Mouse (Mus musculus) midbrain, embryonic 10.5 days (tissue): ENCODE measurements around the gene Mst1r. TPM values are rescaled to one million over a fixed set of nuclear protein-coding genes. Genes with fewer than 3 reads are reported as not detected.

ENCODE experiments used
- DNase-seq: peaks from one replicate; pipeline ENCODE4 v3.0.0-alpha.2; 2017; ENCODE audit warnings: low spot score
- H3K27ac ChIP-seq: fragments of 300-500 bp; sonication (generic); replicated peaks from 2 replicates; pipeline ENCODE4 v1.5.1; 2016; ENCODE audit warnings: mild to moderate bottlenecking
- H3K27me3 ChIP-seq: fragments of 300-500 bp; sonication (generic); 2 replicates; pipeline ENCODE4 v1.6.1; 2016; ENCODE audit warnings: low read depth, mild to moderate bottlenecking; ENCODE audit not compliant: poor library complexity, severe bottlenecking
- H3K36me3 ChIP-seq: fragments of 300-500 bp; sonication (generic); 2 replicates; pipeline ENCODE4 v1.6.1; 2016; ENCODE audit warnings: mild to moderate bottlenecking, moderate library complexity
- H3K4me1 ChIP-seq: fragments of 300-500 bp; sonication (generic); 2 replicates; pipeline ENCODE4 v1.6.1; 2016
- H3K4me3 ChIP-seq: fragments of 300-500 bp; sonication (generic); 2 replicates; pipeline ENCODE4 v1.5.1; 2016; ENCODE audit warnings: mild to moderate bottlenecking, moderate library complexity
- H3K9me3 ChIP-seq: fragments of 300-500 bp; sonication (generic); replicated peaks from 2 replicates; pipeline ENCODE4 v1.6.1; 2016; ENCODE audit warnings: mild to moderate bottlenecking
- WGBS: fragments of 180-500 bp; shearing (Covaris S2); methylation state at CpG from one replicate; pipeline ENCODE4 v1.1.7; 2016; 5-methylcytosine and 5-hydroxymethylcytosine counted together
- polyA plus RNA-seq: library from polyadenylated mRNA; unstranded; fragments of >200 nt; fragmentation: Nextera tagmentation; extraction: Ambion mirVana; gene quantifications from 2 replicates; pipeline ENCODE4 v1.2.1, GENCODE M21; 2016

The Mst1r gene
- polyA plus RNA-seq, 1 experiment from 2014 or later, result 0.78 TPM

DNA sequence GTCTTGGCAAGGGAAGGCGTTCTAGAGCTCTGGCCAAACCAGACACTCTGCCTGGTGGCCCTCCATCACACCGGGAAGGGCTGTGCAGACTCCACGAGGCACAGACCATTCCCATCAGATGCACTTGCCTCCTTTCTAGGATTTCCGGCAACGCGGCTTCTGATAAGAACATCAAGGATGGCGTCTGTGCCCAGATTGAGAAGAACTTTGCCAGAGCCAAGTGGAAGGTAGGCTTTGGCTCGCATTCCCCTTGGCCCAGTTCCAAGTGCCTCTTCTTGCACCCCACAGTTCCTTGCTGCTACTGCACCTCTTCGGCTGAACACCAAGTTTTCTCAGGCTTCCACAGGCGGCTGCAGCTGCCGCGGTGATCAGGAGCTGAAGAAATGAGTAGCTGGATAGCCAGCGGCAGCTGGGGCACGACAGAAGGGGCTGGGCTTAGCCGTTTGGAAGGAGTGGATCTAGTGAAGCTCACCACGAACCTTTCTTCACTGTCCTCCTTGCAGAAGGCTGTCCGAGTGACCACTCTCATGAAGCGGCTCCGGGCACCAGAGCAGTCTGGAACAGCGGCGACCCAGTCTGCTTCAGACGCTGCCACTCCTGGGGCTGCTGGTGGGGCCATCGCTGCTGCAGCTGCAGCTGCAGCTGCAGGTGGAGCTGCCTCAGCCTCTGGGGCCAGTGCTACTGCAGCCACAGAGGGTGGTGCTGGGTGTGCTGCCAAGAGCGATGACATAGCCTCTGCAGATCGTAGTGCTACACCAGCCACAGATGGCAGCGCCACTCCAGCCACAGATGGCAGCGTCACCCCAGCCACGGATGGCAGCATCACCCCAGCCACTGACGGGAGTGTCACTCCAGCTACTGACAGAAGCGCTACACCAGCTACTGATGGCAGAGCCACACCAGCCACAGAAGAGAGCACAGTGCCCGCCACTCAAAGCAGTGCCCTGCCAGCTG, 40.8 kb downstream of the Mst1r start:
- no peaks in the 10 kb centered on the region for H3K27me3 ChIP-seq
- no peak overlapping the region for H3K4me3 ChIP-seq
- no peak overlapping the region for H3K27ac ChIP-seq
- peaks cover 24% of the 10 kb centered on the region for H3K4me1 ChIP-seq
- 92% methylated on average over 31 of the region's 31 CpGs for WGBS
- no peak for DNase-seq
- H3K9me3 ChIP-seq, result no peaks in the 10 kb centered on the region
- peaks cover 32% of the 10 kb centered on the region for H3K36me3 ChIP-seq

DNA sequence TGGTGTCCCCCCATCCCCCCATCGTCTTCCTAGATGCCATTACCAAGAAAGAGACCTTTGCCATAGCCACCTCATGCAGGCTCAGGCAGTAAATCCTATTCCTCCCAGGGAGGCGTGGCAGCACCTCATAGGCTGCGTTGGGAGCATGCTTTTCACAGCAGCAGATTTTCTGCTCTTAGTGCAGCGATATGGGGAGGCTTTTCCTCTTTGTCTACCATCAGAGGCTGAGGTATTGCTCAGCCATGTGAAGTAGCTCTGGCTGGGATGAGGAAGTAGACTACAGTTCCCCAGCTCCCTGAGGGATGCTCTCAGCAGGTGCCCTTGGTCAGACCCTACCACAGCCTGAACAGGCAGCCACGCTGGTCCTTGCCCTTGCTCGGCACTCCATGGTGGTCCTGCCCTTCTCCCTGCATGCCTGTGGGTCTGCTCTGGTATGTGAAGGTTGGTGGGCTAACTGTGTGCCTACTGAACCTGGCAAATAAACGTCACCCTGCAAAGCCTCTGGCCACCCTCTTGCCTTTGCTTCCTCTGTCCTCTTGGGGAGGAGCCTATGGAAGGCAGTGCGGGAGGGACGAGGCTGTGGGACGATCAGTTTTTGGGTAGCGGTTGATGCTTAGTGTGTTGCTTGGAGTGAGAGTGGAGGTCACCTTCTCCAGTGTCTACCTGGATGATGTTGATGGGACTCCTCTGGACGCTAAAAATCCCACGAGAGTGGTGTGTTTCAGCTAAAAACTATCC, 42.7 kb downstream of the Mst1r start:
- WGBS, result 81% methylated on average over 13 of the region's 13 CpGs
- H3K27me3 ChIP-seq, result no peaks in the 10 kb centered on the region
- H3K4me1 ChIP-seq, result peaks cover 28% of the 10 kb centered on the region
- peaks cover 32% of the 10 kb centered on the region for H3K36me3 ChIP-seq
- DNase-seq, result no peak
- H3K4me3 ChIP-seq, result no peak overlapping the region
- no peaks in the 10 kb centered on the region for H3K9me3 ChIP-seq
- no peak overlapping the region; the same call in 1 of the 2 replicates for H3K27ac ChIP-seq

DNA sequence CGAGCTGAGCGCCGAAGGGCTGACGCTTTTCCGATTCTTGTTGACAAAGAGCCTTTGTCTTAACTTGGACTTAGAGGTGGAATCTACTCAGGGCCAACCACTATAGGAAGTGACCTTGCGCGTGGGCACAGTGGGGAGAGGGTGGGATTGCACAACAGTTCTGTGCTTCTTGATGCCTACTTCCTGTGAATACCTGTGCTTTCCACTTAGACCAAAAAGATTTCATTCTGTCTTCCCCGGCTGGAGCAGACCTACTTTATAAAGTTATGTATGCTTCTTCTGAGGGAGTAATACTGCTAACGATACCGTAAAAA, 43.2 kb downstream of the Mst1r start, which contains the start of gene Traip:
TSS of gene Traip (plus strand) at position 215 of the 314 bp plus-strand sequence.
- peaks cover 28% of the 10 kb centered on the region for H3K4me1 ChIP-seq
- 93% methylated on average over 10 of the region's 10 CpGs for WGBS
- no peaks in the 10 kb centered on the region for H3K9me3 ChIP-seq
- H3K36me3 ChIP-seq, result peaks cover 32% of the 10 kb centered on the region
- no peaks in the 10 kb centered on the region for H3K27me3 ChIP-seq
- no peak for DNase-seq
- H3K27ac ChIP-seq, result peak within 1 kb of the TSS; percentile 91
- H3K4me3 ChIP-seq, result peak within 1 kb of the TSS; percentile 91

DNA sequence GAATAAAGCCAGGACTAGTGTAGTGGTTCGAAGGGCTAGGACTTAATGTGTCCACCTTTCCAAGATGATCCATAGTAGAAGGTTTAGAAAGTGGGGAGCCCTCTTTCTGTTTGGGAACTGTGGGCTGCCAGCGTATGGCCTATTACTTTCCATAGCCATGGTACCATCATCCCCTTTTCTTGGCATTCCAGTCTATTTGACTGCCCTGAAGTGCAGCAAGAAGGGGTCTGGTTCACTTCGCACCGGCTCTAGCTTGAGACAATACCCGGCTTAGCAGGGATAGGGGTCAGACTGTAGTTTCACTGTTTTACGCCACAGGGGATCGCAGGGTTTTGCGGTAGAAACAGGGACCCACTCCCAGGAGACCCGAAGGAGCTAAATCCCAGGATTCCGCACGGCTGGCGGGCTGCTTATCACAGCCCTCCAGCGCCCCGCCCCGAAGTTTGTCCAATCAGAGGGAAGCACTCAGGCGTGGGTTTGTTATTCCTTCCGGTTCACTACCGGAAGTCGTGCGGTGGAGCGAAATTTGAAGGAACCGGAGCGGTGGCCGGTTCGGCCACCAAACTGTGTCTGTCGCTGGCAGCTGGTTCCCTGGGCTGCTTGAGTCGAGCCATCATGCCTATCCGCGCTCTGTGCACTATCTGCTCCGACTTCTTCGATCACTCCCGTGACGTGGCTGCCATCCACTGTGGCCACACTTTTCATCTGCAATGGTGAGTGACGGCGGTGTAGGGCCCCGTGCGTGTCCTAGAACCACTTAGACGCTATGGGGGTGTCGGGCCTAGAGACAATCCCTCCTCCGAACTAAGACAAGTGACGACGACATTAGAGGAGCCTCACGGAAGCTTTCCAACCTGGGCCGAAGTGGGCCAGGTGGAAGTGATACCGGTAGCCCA, 44.0 kb downstream of the Mst1r start:
- DNase-seq, result peak; percentile 92
- Histone ChIP-seq H3K27me3 (no peaks in the 10 kb centered on the region), H3K4me3 (peak overlapping the region; percentile 91), H3K27ac (peak overlapping the region; percentile 91), H3K36me3 (peaks cover 33% of the 10 kb centered on the region), H3K9me3 (no peaks in the 10 kb centered on the region), H3K4me1 (peaks cover 28% of the 10 kb centered on the region)
- WGBS, result 12% methylated on average over 45 of the region's 45 CpGs

DNA sequence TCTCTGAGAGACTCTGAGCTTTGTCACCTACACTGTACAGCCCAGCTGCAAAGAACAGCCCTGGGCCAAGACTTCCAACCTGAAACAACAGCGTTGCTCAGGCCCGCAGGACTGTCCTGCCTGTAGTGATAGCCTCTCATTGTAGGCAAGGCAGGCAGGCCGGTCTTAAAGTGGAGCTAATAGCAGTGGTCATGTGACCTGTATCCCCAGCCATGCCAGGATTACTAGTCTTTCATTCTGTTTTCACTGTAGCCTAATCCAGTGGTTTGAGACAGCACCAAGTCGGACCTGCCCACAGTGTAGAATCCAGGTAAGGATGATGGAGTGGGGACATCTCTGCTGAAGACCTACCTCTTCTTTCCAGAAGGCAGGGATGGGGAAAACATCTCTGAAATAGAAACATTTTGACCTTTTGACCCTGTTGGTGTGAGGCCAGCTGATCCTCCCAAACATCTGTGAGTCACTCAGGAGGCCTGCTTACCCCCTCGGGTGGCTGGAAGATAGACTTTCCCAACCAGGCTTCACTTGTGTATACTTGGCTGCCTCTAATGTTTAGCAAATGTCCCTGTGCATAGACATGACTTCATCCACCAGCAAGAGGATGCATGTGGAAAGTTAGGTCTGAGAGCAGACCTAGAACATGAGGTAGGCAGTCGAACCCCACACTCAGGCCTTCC, 49.1 kb downstream of the Mst1r start:
- no peaks in the 10 kb centered on the region for H3K27me3 ChIP-seq
- peaks cover 54% of the 10 kb centered on the region for H3K36me3 ChIP-seq
- no peak overlapping the region for H3K4me3 ChIP-seq
- peaks cover 46% of the 10 kb centered on the region for H3K4me1 ChIP-seq
- WGBS, result 85% methylated on average over 6 of the region's 6 CpGs
- H3K27ac ChIP-seq, result no peak overlapping the region
- no peaks in the 10 kb centered on the region for H3K9me3 ChIP-seq
- DNase-seq, result no peak

DNA sequence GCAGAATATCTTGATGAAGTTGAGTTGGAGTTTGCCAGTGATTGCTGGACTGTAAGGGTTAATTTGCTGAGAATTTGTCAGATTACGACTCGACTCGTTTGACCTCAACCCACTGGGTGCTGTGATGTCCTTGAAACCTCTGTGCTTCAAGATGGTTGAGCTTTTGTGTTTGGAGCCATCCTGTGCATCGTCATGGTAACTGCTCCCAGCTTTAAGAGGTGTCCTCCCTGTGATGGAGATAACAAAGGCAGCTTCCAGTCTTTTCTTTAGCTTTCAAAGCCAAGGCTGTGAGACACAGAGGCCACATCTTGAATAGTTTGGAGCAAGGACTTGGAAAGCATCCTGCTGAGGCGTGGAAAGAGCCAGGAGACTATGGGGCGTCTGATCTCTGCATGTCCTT, 50.5 kb downstream of the Mst1r start:
- 31% methylated on average over 6 of the region's 6 CpGs for WGBS

DNA sequence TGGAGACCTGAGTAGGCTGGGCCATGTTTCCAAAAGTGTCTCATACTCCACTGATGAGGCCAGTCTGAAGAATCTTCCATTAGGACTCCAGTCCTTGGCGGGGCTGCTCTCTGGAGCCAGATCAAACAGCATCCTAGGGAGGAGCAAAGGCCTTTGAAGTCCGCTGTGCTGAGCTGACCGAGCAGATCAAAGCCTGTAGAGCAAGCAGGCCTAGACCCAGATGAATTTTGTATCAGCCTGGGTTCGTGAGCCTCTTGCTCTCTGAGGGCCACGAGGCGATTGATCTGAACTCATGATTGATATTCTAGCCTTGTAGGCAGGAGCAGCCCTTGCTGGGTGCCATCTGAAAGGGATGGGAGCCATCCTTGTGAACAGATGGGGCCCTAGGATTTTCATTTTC, 53.2 kb downstream of the Mst1r start:
- H3K36me3 ChIP-seq, result peaks cover 94% of the 10 kb centered on the region
- H3K4me1 ChIP-seq, result peaks cover 41% of the 10 kb centered on the region
- H3K9me3 ChIP-seq, result no peaks in the 10 kb centered on the region
- WGBS, result 66% methylated on average over 6 of the region's 6 CpGs
- no peak overlapping the region for H3K4me3 ChIP-seq
- H3K27ac ChIP-seq, result no peak overlapping the region
- no peaks in the 10 kb centered on the region for H3K27me3 ChIP-seq
- no peak for DNase-seq

More for the DNA sequence above, 50.5 kb downstream of the Mst1r start:
- Histone ChIP-seq H3K36me3 (peaks cover 68% of the 10 kb centered on the region), H3K9me3 (no peaks in the 10 kb centered on the region), H3K4me1 (peaks cover 48% of the 10 kb centered on the region), H3K27ac (peak overlapping the region; percentile 28; the same call in 1 of the 2 replicates), H3K27me3 (no peaks in the 10 kb centered on the region), H3K4me3 (no peak overlapping the region)
- no peak for DNase-seq

DNA sequence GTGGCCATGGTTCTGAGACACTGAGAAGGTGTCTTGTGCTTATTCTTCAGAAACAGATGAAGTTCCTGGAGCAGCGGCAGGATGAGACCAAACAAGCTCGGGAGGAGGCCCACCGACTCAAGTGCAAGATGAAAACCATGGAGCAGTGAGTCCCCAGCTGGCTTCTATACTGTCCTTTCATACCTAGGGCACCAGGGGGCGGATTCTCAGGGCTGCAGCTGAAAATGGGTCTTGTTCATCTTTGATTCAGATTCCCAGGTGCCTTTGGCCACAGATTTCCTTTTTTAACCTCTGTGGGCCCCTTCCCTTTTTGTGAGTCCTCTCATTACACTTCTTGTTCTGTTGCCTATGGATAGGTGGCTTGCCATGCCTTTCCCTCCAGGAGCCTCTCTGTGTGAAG, 54.3 kb downstream of the Mst1r start:
- Histone ChIP-seq H3K4me3 (no peak overlapping the region), H3K4me1 (peaks cover 41% of the 10 kb centered on the region), H3K36me3 (peaks cover 99% of the 10 kb centered on the region), H3K9me3 (no peaks in the 10 kb centered on the region), H3K27me3 (no peaks in the 10 kb centered on the region), H3K27ac (no peak overlapping the region)
- no peak for DNase-seq
- WGBS, result 81% methylated on average over 4 of the region's 4 CpGs

DNA sequence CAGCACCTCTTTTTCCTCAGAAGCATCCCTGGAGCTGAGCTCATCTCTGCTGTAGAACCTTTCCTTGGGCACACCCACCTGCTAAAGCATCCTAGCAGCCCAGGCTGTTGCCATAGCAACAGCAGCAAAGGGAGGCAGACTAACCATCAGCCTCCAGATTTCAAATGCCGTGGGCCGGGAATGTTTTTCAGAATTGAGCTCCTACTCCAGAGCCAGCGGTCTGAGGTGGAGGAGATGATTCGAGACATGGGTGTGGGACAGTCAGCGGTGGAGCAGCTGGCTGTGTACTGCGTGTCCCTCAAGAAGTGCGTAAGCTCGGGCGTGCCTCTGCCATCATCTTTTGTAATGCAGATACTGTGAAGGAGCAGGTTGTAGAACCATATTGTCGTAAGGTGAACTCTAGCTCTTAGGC, 54.7 kb downstream of the Mst1r start:
- Histone ChIP-seq H3K27me3 (no peaks in the 10 kb centered on the region), H3K4me3 (no peak overlapping the region), H3K9me3 (no peaks in the 10 kb centered on the region), H3K27ac (no peak overlapping the region), H3K36me3 (peaks cover 99% of the 10 kb centered on the region), H3K4me1 (peaks cover 41% of the 10 kb centered on the region)
- no peak for DNase-seq
- 84% methylated on average over 10 of the region's 10 CpGs for WGBS

DNA sequence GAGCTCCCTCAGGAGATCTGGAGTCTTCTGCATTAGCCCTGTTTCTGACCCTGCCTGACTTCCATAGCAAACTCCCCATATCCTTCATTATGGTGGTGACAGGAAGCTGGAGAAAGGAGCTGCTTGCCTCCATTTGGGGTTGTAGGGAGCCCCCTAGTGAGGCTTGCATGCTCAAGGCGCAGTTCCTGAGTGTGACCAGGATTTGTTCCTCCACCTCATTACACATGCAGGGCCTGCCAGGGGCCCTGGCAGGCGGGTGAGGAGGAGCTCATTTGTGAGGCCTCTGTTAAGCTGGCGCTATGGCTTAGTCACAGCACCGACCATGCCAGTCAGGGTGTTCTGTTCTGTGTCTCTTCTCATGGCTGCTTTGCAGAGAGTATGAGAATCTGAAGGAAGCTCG, 55.2 kb downstream of the Mst1r start:
- Histone ChIP-seq H3K9me3 (no peaks in the 10 kb centered on the region), H3K4me3 (no peak overlapping the region), H3K36me3 (peaks cover 99% of the 10 kb centered on the region), H3K27me3 (no peaks in the 10 kb centered on the region), H3K27ac (no peak overlapping the region), H3K4me1 (peaks cover 36% of the 10 kb centered on the region)
- WGBS, result 62% methylated on average over 5 of the region's 5 CpGs
- DNase-seq, result no peak

DNA sequence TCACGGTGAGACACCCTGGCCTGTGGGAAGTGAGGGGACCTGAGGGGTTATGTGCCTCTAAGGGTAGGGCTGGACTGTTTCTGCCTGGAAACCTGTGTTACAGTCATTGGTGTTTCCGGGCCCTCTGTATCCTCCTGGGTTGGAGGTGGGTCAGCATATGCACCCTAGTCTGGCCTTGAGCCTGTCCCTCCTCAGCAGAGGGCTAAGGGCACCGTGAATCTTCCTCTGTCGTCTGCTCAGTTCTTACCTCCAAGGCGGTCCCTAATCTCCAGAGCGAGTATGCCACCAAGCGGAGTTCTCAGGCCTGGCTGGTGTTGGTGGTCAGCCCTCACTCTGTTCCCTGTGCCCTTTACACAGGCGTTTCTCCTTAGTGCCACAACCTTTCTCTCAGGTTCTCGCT, 56.2 kb downstream of the Mst1r start:
- Histone ChIP-seq H3K9me3 (no peaks in the 10 kb centered on the region), H3K4me3 (no peak overlapping the region), H3K27ac (no peak overlapping the region), H3K27me3 (no peaks in the 10 kb centered on the region), H3K36me3 (peaks cover 96% of the 10 kb centered on the region), H3K4me1 (peaks cover 26% of the 10 kb centered on the region)
- WGBS, result 93% methylated on average over 9 of the region's 9 CpGs
- DNase-seq, result no peak

DNA sequence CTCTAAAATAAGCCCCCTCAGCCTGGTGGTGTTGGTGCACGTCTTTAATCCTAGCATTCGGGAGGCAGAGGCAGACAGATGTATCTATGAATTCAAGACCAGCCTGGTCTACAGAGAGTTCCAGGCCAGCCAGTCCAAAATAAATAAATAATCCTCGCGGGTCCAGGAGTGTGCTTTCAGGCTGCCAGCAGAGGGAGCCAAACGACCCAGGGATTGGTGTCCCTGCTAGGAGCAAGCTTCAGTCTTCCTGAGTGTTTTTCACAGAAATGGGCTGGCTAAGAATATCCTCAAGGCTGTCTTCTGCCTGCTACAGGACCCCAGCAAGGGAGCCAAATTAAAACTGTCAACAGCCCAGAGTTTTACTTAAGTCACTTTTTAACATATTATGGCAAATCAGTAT, 57.0 kb downstream of the Mst1r start:
- peak; percentile 79 for DNase-seq
- Histone ChIP-seq H3K36me3 (peaks cover 95% of the 10 kb centered on the region), H3K9me3 (no peaks in the 10 kb centered on the region), H3K27ac (no peak overlapping the region), H3K27me3 (no peaks in the 10 kb centered on the region), H3K4me3 (no peak overlapping the region), H3K4me1 (peaks cover 24% of the 10 kb centered on the region)
- WGBS, result 20% methylated on average over 5 of the region's 5 CpGs
